Mouse (Mus musculus): Measurements from ENCODE around the gene Gck.

DNA sequence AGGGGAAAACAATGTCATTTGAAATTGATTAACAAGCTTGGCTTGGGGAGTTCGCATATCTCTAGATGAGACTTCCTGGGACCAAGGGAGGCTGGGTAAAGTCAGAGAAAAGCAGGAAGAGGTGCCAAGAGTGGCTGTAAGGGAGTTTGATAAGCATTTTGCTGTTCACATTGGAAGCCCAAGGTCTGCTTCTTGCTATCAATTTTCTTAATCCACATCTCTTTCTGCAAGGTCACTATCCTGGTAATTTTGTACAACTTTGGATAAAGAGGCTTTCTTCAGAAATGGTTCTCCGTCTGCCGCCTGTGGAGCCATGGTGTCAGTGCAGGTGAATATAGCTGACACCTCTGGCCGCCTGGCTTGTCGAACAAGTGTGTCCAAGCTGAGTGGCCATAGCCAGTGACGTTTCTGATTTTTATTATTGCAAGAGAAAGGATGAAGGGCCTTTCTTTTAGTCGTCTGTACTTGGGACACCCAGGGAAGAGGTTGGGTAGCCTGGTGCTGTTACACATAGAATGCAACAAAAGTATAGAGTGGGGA, 5.2 kb upstream of the Gck start:
- no peak for TF ChIP-seq CTCF (IDR thresholded peaks at IDR 0.05; ENCODE audit: low read depth, low read length)
- TF ChIP-seq POLR2A (IDR thresholded peaks at IDR 0.05; ENCODE audit: insufficient read depth, low read length) = no peak

All from ES-Bruce4 (cell line).